Mouse (Mus musculus): ENCODE measurements around the gene Znrf2.

Gene Znrf2

DNA sequence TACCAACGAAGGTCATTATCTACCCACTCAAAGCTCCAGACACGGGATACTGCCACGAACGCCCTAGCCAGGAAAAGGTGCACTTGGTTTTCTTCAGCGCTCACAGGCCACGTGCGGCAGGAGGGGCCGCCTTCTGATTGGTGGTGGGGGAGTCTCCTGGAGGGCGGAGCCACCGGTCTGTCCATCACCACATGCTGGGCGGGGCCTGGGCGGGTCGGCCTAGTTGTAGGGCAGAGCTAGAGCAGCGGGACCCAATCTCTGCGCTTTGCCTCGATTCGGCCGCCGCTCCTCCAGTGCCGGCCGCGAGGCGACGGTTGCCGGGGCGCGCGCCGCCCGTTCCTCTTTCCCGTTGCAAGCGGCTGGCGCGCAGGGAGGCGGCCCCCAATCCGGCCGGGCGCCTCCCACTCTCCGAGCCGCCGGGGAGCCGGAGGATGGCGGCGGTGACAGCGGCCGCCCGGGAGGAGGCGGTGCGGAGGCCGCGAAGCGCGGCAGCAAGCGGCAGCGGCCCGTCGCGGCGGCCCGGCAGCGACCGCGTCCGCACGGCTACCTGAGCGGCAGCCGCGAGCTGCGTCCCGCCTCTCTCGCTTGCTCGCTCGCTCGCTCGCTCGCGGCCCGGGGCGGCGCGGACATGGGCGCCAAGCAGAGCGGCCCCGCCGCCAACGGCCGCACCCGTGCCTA, at the start of gene Znrf2:
Znrf2 (plus strand) TSS at position 529 of the 678 bp plus-strand sequence.
- DNase-seq (ENCODE audit: low read depth) = peak; percentile 91

DNA sequence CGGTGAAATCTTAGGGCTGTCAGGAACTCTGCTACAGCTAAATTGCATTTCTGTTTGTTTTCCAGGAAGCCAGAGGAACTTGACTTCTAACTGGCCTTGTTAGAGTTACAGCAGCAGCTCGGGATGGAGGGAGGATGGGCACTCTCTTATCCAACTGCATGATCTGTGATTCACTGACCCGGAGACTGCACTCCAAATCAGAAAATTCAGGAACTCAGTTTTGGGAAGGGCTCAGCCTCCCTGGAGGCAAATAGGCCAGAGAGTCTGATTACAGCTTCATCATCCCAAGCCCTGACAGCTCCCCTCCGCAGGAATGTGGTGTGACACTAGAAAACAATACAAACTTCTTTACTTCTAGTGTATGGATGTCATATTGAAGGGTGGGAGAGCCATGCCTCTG, 49.0 kb upstream of the Znrf2 start:
- no peak for DNase-seq (ENCODE audit: low read depth)

DNA sequence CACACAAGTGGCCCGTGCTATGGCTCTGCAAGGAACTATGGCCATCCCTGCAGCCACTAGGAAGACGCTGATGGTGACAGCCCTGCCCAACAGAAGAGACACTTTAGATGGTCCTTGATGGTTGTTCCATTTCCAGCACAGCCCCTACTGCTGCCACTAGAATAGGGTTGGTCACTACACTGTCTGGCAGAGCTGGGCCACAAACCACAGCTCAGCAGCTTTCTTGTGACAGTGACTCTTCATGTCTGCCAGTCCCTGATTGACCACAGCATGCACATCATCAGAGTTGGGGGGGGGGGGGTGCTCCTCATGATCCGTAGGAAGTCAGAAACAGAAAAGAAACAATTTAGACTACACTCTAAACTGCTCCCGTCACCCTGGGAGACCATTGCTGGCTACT, 46.0 kb upstream of the Znrf2 start:
- DNase-seq (ENCODE audit: low read depth) = no peak

DNA sequence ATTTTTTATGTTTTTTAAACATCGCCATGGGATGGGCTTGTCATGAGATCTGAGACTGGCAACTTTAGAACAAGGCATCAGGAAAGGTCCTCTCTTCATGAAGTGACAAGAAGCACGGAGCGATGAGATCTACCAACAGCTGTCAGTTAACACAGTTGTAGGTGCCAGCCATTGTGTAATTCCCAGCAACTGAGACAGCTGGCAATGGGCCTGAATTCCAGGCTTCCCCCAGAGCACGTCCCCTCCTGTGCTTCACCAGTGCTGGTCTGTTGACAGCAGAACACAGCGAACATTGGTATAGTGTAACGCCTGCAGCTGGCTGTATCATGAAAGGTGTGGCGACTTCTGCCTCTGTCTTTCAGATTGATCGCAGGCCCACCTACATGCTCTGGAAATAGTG, 45.5 kb upstream of the Znrf2 start:
- no peak for DNase-seq (ENCODE audit: low read depth)

DNA sequence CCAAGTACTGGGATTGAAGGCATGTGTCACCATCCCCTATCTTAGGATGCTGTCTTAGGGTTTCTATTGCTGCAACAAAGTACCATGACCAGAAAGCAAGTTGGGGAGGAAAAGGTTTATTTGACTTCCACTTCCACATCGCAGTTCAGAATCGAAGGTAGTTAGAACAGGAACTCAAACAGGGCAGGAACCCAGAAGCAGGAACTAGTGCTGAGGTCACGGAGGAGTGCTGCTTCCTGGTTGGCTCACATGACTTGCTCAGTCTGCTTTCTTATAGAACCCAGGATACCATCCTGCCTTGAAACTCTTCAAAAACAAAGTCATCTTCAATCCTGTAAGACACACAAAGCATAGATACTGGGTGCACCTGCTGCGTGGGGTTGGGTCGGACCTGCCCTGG, 44.6 kb upstream of the Znrf2 start:
- DNase-seq (ENCODE audit: low read depth) = no peak

DNA sequence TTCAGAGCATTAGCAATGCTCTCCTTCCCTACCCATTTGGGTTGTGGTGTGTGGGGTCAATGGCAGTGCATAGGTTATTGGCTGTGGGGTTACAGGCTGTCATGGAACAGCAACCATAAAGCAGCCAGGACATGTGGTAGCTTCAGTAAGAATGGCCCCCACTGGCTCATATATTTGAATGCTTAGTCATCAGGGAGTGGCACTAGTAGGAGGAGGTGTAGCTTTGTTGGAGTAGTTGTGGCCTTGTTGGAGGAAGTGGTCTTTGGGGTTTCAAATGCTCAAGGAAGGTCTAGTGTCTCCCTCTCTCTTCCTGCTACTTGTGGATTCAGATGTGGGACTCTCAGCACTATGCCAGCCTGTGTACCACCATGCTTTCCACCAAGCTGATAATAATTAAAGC, 41.0 kb upstream of the Znrf2 start:
- no peak for DNase-seq (ENCODE audit: low read depth)

DNA sequence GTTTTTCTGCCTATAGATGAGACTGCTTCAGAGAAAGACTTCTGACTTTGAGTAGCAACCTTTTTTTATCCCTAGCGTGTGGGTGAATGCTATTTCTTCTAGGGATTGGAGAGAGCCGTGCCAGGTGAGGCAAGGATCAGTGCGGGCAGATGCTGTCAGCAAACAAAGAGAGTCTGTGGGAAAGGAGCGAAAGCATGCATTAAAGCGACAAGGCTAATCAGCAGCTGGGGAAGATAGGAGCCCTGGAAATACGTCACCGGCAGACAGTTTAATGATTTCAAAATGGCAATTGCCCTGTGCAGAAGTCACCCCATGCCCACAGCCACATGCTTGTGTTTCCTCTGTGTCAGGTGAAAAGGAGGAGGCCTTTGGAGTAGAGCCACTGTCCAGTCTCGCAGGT, 39.1 kb upstream of the Znrf2 start:
- DNase-seq (ENCODE audit: low read depth) = no peak

DNA sequence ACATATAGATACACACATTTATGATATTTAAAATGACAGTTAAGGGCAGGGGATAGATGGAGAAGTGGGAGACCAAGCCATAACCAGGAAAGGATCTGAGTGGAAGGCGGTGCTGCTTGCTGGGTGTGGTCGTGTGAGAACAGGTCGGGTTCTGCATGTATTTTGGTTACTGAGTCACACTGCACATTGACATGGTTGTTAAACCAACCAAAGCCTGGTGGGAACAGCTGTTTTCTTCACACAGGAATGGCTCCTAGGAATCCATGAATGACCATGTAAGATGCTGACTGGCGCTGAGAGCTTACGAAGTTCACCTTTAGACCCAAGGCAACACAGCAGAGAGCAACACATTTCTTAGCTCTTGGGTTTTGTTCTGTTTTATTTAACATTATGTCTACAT, 36.7 kb upstream of the Znrf2 start:
- no peak for DNase-seq (ENCODE audit: low read depth)

DNA sequence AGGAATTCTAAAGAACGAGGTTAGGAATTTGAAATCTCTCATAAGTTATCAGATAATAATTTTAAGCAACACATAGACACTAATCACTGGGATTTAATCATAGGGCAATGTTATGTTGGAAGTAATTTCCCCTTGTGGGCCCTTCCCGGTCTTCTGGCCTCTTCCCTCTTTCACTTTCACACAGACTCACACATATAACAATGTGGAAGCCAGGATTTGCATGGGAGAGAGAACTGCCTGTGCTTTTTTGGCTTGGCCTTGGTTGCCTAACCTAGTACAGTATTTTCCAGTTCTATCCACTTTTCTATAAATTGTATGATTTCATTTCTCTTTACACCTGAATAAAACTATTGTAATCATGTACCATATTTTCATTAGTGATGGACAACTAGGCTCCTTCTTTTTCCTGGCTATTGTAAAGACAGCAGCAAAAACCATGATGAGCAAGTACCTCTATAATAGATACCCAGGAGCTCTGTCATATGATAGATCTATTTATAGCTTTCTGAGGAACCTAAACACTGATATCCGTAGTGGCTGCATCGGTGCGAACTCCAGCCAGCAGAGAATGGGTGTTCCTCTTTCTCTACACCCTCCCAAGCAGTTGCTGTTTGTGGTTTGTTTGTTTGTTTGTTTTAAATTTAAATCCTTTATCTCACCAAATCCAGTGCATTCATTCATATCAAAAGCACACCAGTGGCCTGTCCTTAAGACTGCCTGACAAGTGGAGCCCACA, 36.0 kb upstream of the Znrf2 start:
- no peak for DNase-seq (ENCODE audit: low read depth)

DNA sequence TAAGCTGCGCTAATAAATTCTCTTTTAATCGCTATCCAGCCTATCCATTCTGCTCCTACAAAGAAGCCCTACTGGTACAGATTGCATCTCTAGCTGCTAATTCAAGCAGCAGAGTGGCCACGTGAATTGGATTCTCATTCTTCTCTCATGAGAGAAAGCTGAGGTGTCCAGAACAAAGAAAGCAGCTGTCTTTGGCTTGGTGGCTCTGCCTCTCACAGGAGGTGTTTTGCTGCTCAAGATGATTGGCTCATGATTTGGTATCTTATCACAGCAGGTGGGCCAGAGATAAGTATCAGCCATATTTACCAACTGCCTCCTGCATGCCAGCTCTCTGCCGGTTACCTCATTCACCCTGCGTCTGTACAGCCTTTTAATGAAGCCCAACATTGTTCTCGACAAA, 34.8 kb upstream of the Znrf2 start:
- DNase-seq (ENCODE audit: low read depth) = no peak

DNA sequence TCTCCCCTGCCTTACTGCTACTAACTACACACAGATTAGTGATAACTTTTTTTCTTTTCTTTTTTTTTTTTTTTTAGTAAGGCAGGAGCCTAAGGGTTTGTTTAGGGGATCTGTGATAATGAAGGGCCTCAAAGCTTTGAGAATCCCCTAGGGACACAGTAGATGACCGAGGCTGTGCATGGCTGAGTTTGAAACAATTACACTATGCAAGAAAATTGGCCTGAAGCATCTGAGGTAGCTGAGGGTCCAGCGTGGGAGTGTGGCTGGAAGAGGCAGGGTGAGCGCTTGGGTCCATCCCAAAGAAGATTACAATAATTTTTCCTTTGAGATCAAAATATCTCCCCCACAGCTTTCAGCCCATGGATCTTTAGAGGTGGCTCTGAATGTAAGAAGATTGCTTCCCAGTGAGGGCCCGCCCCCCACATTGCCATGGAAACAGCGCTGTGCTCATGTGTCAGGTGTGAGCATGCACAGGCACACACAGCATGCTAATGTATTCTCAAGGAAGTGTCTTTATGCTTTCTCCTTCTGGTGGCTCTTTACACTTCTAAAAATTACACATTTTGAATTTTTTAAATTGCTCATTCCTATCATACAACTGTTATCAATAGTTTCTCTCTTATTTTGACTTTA, 31.5 kb upstream of the Znrf2 start:
- DNase-seq (ENCODE audit: low read depth) = no peak

DNA sequence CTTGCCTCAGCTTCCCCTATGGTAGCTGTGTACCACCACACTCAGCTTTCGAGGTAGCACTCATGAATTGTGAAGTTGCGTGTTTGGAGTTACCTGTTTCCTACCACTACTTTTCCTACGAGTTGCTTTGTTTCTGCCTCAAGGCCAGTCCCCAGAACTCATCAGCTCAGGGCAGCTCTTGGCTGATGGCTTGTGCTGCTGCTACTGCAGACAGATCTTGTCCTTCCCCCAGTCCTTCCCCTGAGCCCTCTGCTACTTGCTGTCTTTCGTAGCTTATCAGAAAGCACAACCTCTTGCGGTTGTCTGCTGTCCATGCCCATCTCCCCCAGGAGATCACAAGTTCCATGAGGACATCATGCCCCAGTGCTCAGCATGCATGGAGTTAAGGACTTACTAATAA, 29.9 kb upstream of the Znrf2 start:
- no peak for DNase-seq (ENCODE audit: low read depth)

DNA sequence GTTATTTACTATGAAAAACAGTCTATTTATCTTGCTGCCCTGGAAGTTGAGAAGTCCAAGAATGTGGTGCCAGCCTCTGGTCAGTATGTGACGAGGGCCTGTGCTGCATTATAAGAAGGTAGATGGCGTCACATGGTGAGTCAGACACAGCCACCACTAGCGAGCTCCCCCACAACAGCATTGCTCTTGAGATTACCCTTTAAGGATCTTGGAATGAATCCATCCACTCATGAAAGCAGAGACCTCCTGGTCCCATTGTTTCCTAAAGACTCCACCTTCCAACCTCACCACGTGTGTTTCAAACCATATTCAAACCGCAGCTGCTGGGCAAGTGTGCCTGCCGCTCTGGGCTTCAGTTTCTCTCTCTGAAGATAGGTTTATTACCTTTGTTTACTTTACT, 28.2 kb upstream of the Znrf2 start:
- DNase-seq (ENCODE audit: low read depth) = no peak

DNA sequence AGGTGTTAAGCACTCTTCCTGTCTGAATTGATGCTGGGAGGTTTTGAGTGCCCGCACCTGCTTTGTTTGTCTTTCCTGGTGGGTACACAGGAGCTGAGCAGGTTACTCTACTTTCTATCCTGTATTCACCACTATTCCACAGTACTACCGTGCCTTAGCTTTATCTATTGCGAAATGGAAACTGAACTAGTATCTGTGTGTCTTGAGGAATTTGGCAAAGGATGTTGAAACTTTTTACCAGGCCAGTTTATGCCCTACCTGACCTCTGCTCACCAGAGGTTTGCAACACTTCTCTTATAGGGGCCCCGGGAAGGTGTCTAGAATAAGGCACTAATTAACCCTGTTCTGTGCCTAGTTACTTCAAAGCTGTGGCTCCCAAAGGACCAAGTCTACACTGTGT, 27.6 kb upstream of the Znrf2 start:
- no peak for DNase-seq (ENCODE audit: low read depth)

DNA sequence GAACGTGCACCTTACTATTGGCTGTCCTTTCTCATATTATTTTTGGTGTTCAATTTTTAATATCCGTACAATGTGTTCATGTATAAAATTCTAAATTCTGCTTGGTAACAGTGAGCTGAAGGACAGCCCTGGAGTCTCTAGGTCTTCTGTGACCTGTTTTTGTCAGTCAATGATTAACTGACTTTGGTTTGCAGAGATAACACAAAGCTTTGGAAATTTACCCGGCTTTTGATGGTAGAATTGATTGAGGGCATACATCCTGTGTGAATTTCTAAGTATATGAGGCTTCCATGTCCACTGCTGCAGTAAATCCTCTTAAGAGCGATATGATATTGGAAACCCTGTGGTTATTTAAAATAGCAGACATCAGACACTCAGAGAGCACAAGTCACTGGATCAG, 26.6 kb upstream of the Znrf2 start:
- DNase-seq (ENCODE audit: low read depth) = no peak

DNA sequence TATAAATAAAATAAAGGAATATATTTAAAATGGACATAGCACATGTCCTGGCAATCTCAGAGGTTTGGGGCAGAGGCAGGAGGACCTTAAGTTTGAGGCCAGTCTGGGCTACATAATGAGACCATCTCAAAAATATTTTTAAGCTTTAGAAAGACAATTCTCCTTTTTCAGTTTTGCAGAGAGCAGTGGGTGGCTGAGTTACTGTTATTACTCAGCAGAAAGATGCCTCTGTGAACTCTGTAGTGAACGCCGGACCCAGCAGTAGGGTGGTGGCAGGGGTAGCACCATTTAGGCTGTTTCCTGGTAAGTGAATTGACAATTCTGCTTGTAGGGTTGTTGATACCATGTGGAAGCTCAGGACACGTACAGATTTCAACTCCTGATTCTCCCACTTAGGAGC, 22.9 kb upstream of the Znrf2 start:
- no peak for DNase-seq (ENCODE audit: low read depth)

DNA sequence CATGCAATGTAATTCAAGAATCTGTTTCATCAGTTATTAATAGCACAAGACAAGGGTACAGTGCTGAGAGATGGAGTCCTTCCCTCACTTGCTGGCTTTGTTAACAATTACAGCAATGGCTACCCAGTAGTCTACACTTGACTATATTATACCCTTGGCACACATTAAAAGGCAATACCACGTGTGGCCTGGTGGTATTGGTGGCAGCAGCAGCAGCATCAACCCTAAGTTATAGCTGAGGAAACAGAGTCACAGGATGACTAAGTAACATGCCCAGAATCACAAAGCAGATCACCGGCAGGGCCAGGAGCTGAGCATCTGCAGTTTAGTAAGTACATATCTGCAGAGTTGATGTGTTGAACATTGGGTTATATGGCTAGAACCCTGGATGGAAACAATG, 22.3 kb upstream of the Znrf2 start:
- DNase-seq (ENCODE audit: low read depth) = no peak

DNA sequence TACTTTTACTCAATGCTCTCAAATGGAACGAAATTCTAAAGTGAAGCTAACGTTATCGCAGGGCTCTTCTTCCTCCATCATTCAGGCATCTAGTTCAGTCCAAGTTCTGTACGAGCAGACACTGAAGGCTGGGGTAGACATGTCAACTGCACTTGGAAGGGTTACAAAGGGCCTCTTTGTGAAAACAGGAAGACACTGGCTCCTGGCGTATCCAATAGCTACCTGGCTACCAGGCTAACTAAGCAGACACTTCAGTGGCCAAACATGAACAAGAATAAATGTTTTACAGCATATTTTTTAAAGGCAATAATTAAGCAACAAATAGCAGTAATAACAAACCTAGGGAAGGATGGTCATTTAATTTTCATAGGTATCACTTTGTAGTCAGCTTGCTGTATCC, 21.7 kb upstream of the Znrf2 start:
- no peak for DNase-seq (ENCODE audit: low read depth)

DNA sequence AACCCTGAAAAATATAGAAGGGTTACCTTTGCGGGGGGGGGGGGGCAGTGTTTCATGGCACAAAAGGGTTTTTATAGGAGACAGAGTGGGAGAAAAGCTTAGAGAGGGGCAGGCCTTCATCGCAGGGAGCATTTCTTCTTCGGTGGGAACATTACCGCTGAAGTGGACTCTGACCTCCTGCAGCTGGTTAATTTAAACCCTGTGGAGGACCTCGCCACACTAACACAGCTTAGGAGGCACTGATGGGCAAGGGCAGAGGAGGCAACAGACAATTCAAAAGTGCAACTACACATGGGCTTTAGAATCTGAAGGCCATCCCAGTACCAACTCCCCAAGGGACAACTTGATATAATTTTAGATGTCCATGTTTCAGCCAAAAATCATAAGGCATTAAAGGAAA, 20.7 kb upstream of the Znrf2 start:
- no peak for DNase-seq (ENCODE audit: low read depth)

DNA sequence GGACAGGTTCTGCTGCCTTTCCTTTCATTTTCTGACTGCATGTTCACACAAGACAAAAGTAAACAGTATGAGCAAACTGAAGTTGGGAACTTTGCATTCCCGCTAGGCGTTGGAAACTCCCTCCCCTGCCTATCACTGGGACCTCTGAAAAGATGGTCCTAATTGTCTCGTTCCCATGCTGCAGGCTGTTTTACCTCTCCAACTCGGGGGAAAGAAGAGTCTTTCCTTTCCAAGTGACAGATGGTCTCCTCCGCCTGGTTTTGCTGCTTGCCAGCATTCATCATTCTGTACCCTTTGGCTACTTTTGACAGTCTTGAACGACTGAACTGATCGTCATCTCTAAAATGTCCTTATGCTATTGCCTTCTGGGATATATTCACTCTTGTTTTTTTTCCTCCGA, 14.4 kb upstream of the Znrf2 start:
- no peak for DNase-seq (ENCODE audit: low read depth)

DNA sequence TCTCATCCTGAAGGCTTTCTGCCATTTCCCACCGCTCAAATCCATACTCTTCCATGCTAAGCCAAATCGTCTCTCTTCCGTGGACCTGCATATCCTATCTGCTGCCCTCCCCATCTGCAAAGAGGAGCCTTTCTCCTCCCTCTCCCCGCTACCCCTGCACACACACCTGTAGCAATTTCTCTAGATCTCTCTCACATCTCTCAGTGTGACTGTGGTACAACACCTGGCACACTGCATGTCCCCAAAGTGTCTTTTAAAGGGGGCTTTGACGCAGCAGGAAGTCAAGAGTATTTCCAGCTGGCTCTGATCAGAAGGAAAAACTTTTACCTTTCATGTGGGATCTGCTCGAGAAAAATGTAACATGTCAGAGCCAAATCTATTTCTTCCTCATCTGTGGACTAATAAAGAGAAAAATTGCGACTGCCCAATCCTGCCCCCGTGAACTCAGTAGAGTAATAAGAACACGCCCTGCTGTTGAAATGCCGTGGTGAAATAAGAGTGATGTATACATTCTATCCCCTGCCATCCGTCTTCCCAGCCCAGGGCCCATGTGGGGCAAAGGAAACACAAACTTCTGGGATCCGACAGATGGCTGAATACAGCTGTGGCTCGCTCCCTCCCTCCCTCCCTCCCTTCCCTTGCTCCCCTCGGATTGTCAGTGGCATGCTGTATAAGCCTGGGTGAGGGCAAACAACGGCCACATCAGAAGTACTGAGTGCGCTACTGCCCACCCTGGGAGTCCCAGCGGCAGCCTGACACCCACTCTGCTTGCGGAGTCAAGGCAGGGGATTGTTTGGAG, 12.5 kb upstream of the Znrf2 start:
- no peak for DNase-seq (ENCODE audit: low read depth)

DNA sequence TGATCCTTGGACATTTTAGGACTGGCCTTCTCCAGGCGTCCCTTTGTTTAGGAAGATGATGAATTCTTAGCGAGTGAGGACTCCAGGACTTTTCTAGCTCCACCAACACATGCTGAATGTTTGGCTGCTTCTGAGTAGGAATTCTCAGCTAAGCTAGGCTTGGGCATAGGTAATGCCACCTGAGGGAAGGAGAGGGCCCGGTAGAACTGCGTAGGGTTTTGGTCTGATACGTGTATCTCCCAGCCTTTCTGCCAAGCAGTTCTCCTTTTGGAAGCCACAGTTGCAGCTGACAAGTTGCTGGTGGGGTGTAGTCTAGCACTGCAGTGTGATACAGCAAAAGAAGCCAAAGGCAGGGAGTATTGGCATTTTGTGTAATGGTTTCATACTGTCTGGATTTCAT, 10.9 kb upstream of the Znrf2 start:
- DNase-seq (ENCODE audit: low read depth) = no peak
